Mouse (Mus musculus) cerebellum, postnatal 10 days (tissue): ENCODE data around the gene Otub2.
A peak's percentile ranks its signal among the peaks of the same experiment; 100 is the strongest.

Experiments
- DNase-seq, 2 experiments: peaks; one replicate each; pipeline ENCODE4 v3.0.0; 2021; ENCODE audit warnings: mixed read lengths in 2 of 2

Gene Otub2

GRCm38 (mm10) chr12:103388505-103389347 is at the start of gene Otub2:
Otub2 (plus strand) TSS chr12:103388682.
- peak; percentile 98 for DNase-seq

- DNase-seq, result no peak
These were observed 47.3 kb upstream of the Otub2 start for GRCm38 (mm10) chr12:103341212-103341611.

- DNase-seq, result no peak
These were observed 45.0 kb upstream of the Otub2 start for GRCm38 (mm10) chr12:103343456-103343855.

- DNase-seq, result no peak
These were observed 43.5 kb upstream of the Otub2 start for GRCm38 (mm10) chr12:103344934-103345333.

- DNase-seq, result no peak
These were observed 41.5 kb upstream of the Otub2 start for GRCm38 (mm10) chr12:103346945-103347344.

GRCm38 (mm10) chr12:103347406-103347805 is 41.1 kb upstream of the Otub2 start:
- no peak for DNase-seq

- peak; percentile 93 to 96 for DNase-seq
These were observed 40.0 kb upstream of the Otub2 start for GRCm38 (mm10) chr12:103348506-103348905.

- DNase-seq, result no peak
These were observed 35.7 kb upstream of the Otub2 start for GRCm38 (mm10) chr12:103352735-103353134.

GRCm38 (mm10) chr12:103353538-103353937 is 34.9 kb upstream of the Otub2 start:
- DNase-seq, result peak; percentile 84

GRCm38 (mm10) chr12:103355746-103356414 is 32.6 kb upstream of the Otub2 start, which contains the start of gene Asb2:
Asb2 (minus strand) TSS chr12:103356001.
- DNase-seq, result peak in 1 of 2 experiments; percentile 34

GRCm38 (mm10) chr12:103356415-103356748 is 32.1 kb upstream of the Otub2 start:
- DNase-seq, result no peak

GRCm38 (mm10) chr12:103358216-103358615 is 30.3 kb upstream of the Otub2 start:
- DNase-seq, result no peak

GRCm38 (mm10) chr12:103358951-103359801 is 29.3 kb upstream of the Otub2 start:
- DNase-seq, result no peak

GRCm38 (mm10) chr12:103360812-103361211 is 27.7 kb upstream of the Otub2 start:
- DNase-seq, result no peak

- DNase-seq, result no peak
These were observed 26.8 kb upstream of the Otub2 start for GRCm38 (mm10) chr12:103361539-103362307.

- DNase-seq, result no peak
These were observed 26.1 kb upstream of the Otub2 start for GRCm38 (mm10) chr12:103362336-103362735.

- DNase-seq, result no peak
These were observed 21.3 kb upstream of the Otub2 start for GRCm38 (mm10) chr12:103367171-103367570.

- DNase-seq, result peak; percentile 92 to 96
These were observed 20.7 kb upstream of the Otub2 start for GRCm38 (mm10) chr12:103367620-103368325.

- DNase-seq, result no peak
These were observed 20.2 kb upstream of the Otub2 start for GRCm38 (mm10) chr12:103368326-103368669.

- no peak for DNase-seq
These were observed 19.7 kb upstream of the Otub2 start for GRCm38 (mm10) chr12:103368777-103369176.

- no peak for DNase-seq
These were observed 17.6 kb upstream of the Otub2 start for GRCm38 (mm10) chr12:103370861-103371260.

GRCm38 (mm10) chr12:103371711-103372110 is 16.8 kb upstream of the Otub2 start:
- peak; percentile 75 to 80 for DNase-seq
